Mouse (Mus musculus): ENCODE data around the gene Zdhhc9.

Gene Zdhhc9

DNA sequence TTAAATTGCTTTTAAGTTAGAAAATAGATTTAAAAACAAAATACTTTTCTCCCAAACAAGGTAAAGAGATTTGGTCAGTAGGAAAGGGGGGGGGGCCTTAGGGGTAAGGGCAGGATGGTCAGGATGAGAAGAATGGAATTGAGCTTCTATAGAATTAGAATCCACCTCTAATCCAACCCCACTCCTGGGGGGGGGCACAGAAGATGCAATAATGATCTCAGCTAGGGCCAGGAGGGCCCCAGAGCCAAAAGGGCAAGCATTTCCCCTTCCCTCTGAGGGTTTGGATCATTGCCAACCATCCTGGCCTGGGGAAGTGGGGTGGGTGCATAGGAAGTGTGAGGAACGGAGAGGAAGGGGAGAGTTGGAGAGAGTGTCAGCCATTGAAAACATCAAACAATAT lies 38.3 kb downstream of the Zdhhc9 start:
- DNase-seq (ENCODE audit: low spot score in 2 of 2), result no peak

- DNase-seq (ENCODE audit: low spot score in 2 of 2), result no peak
These were observed 38.8 kb downstream of the Zdhhc9 start for GRCm38 (mm10) chrX:48169892-48170291.

- DNase-seq (ENCODE audit: low spot score in 2 of 2), result no peak
These were observed 50.3 kb downstream of the Zdhhc9 start for GRCm38 (mm10) chrX:48158229-48158919.

DNA sequence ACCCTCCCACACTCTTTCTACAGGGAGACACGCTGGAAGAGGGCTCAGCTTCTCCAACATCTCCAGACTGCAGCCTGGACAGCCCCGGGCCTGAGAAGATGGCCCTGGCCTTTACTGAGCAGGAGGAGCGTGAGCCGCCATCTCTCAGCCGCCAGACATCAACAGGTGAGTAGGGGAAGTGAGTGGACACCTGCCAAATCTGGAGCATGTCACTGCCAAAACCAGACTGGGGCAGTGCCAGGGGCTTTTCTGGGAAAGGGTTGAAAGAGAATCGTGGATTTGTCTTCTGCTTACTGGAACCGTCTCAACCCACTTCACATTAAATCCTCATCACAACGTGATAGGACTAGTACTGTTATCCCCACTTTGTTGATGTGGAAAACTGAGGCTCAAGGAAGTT lies 51.3 kb downstream of the Zdhhc9 start:
- DNase-seq (ENCODE audit: low spot score in 2 of 2), result no peak

DNA sequence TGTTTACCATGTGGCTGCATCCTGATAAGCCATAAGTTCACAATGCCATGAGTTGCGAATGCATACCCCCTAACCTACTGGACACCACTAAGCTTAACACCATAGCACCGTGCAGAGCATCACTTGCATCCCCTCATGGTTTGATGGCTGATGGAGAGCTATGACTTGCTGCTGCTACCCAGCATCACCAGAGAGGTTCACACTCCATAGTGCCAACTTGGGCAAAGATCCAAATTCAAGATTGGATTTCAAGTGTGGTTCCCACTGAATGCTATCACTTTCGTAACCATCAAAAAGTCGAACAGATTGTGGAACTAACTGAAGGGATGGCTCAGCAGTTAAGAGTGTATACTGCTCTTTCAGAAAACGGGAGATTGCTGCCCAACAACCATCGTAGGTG lies 53.2 kb downstream of the Zdhhc9 start:
- no peak for DNase-seq (ENCODE audit: low spot score in 2 of 2)

GRCm38 (mm10) chrX:48153949-48154348 lies 54.7 kb downstream of the Zdhhc9 start:
- no peak for DNase-seq (ENCODE audit: low spot score in 2 of 2)

DNA sequence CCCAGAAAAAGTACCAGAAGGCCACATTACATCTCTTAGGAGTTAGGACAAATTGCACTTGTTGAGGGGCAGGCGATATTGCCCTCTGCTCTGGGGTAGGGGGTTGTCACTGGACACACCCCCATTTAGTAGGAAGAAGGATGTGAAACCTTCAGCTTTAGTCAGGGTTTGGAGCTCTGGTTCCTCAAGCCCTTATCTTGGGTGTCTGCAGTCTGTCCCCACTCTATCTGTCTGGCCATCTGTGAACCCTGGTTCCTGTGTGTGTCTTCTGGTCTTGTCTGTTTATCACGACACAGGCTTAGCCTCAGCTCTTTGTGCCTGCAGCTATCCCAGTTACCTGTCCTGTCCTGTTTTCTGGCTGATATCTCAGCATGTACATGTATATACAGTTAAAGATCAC lies 55.3 kb downstream of the Zdhhc9 start:
- no peak for DNase-seq (ENCODE audit: low spot score in 2 of 2)

GRCm38 (mm10) chrX:48152106-48152505 lies 56.6 kb downstream of the Zdhhc9 start:
- DNase-seq (ENCODE audit: low spot score in 2 of 2), result no peak

DNA sequence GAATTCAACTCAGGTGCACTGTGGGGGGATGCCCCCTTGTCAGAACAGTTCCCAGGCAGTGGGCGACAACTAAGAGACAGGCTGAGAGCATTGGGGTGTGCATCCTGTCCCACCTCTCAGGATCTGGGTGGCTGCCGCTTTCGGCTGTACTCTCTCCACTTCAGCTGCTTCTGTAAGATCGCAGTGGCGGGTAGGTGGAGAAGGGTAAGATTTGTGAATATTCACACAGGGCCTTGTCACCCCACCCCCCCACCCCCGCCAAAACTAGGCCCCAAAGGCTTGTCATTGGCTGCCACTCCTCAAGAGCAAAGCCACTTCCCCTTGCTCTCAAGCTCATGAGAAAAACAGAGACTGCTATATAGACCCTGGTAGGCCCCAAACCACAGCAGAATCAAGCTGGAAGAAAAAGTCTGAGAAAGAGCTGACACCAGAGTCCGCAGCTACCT lies 60.9 kb downstream of the Zdhhc9 start:
- DNase-seq (ENCODE audit: low spot score in 2 of 2), result no peak

DNA sequence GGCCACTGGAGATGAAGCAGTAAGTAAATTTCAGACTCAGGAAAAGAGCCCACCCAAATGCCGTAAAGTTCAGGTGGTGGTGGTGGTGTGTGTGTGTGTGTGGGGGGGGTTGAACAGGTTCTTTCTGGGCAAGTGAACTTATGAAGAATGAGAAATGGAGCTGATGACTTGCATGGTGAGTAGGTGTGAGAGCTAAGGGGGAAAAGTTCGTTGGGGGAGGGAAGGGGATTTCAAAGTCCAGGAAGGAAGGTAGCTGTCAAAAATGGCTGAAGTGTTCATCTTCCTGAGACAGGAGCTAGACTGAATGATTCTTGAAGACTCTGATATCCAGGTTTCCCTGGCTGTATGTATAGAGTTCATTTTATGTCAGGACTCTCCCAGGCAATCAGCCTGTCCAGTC lies 61.5 kb downstream of the Zdhhc9 start:
- DNase-seq (ENCODE audit: low spot score in 2 of 2), result no peak

- no peak for DNase-seq (ENCODE audit: low spot score in 2 of 2)
These were observed 62.4 kb downstream of the Zdhhc9 start, which contains the start of gene Sash3 for GRCm38 (mm10) chrX:48146262-48146661. Gene Sash3, plus strand, starts transcription at chrX:48146436.

DNA sequence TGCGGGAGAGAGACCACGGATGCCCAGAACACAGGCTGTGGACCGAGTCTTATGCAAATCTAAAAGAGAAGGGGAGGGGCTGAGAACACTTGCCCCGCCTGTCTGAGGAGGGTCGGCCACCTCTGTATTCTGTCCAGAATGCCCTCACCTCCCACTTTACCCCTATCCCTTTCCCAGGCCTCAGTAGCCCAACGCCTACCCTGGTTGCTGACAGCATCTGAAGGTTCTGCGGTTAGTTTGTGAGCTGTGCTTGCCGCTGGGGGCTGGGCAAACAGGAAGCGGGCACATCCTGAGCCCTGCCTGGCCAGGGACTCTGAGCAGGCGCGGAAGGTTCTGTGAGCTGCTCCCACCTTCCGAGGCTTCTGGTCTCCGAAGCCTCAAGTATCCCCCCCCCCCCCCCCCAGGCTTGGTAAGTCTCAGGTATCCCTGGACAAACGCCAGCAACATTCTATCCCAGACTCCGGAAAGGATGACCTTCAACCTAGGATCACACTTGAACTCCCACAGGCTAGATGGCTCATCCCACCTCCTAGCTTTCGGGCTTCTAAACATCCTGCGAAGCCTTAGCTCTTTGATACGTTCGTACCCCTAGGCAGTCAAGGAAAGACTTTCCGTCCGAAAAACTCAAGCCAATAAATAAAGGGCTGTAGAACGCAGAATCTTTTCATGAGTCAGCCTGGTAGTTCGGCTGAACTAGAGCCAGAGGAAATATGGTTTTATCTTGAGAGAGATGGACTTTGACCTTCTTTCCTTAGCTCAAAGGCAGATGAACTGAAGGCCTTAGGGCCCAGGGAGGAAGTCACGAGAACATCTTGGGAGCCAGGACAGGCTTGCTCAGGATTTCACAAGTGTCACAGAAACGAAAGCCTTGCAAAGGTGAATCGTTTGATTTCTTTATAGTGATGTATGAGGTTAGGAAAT lies 65.0 kb downstream of the Zdhhc9 start:
- no peak for DNase-seq (ENCODE audit: low spot score in 2 of 2)

DNA sequence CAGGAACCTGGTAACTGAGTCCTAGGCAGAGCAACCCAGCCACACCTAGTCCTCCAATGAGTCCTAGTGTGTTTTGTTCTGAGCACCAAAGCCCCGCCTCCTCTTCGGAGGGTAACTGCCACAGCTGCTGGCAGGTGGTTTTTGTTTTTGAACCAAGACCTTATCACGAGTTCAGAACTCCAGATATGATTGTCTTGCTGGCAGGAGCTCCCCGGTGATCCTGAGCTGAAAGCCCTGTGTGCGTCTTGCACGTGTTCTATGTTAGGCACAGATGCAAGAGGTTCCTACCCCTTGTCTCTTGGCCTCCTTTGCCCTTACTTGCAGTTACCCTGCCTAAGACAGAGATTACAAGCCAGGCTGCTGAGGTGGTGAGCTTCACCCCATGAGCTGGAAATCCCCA lies 67.2 kb downstream of the Zdhhc9 start:
- DNase-seq (ENCODE audit: low spot score in 2 of 2), result no peak

DNA sequence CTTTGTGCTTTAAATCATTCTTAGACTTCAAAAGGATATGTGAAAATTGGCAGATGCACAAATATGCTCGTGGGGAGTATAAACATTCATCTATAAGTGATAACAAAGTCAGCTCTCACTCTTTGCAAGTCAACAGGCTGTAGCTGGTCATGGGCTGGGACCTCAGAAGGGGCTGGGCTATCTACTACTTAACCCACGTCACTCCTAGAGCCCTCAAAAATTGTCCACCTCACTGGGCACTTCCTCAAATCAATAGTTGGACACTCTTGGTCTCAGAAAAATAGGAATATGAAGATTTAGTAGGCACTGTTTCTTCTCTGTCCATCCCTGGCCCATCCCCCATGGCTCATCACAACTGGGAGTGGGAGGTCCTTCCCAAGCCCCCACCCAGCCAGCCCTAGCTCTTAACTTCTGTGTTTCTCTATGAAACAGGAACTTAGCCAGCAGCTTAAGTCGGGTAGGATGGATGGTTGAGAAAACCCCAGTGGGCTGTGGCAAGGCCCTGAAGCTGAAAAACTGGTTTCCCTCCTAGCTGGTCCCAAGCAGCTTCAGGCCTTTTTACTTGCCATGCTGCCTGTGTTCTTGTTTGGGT lies 68.3 kb downstream of the Zdhhc9 start:
- DNase-seq (ENCODE audit: low spot score in 2 of 2), result no peak

- DNase-seq (ENCODE audit: low spot score in 2 of 2), result no peak
These were observed 69.1 kb downstream of the Zdhhc9 start for GRCm38 (mm10) chrX:48139368-48140285.

DNA sequence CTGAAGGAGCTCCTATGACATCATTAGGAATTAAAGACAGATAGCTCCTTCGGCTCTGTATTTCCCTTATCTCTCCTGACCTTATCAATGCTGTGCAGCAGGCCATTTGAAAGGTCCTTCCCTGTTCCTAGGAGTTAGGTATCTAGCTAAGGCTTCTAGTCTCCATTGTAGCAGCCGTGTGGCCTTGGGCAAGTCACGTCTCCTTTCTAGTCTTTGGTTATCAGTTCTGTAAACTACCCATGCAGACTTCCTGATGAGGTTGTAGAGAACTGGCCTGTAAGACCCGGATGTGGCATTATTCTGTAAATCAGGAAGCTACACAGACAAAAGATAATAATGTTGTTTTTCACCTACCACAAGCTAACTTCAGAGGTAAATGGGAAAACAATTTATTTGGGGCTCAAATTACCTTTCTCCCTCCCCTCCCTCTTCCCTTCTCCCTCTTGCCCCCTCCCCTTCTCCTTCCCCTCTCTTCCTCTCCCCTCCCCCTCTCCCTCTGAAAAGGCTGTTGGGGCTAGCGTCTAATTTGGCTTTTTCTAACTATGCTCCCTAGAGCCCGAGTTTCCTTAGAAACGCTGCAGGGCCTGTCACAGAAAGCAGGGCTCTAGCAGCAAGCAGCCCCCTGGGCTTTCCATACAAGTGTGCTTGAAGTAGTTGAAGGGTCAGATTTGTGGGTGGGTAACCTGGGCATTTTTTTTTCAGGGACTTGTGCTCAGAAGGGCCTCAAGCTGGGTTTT lies 70.0 kb downstream of the Zdhhc9 start:
- no peak for DNase-seq (ENCODE audit: low spot score in 2 of 2)

- DNase-seq (ENCODE audit: low spot score in 2 of 2), result no peak
These were observed 70.7 kb downstream of the Zdhhc9 start for GRCm38 (mm10) chrX:48138011-48138410.

GRCm38 (mm10) chrX:48136935-48137334 lies 71.7 kb downstream of the Zdhhc9 start:
- no peak for DNase-seq (ENCODE audit: low spot score in 2 of 2)

DNA sequence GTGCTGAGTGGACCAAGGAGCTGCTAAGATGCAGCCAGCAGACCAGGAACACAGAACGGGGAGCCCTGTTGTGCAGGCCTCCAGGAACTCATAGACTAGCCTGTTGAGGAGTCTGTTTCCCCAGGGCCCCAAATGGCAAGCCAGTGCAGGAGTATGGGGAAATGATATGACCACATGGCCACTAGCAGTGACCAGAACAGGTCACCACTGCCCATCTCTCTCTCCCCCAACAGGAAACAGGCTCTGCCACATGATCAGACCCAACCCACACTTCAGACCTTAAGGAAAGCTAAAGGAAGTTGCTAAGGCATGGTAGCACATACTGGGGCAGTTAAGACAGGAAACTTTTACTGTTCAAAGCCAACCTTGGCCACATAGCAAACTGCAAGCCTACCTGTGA lies 79.5 kb downstream of the Zdhhc9 start:
- no peak for DNase-seq (ENCODE audit: low spot score in 2 of 2)

DNA sequence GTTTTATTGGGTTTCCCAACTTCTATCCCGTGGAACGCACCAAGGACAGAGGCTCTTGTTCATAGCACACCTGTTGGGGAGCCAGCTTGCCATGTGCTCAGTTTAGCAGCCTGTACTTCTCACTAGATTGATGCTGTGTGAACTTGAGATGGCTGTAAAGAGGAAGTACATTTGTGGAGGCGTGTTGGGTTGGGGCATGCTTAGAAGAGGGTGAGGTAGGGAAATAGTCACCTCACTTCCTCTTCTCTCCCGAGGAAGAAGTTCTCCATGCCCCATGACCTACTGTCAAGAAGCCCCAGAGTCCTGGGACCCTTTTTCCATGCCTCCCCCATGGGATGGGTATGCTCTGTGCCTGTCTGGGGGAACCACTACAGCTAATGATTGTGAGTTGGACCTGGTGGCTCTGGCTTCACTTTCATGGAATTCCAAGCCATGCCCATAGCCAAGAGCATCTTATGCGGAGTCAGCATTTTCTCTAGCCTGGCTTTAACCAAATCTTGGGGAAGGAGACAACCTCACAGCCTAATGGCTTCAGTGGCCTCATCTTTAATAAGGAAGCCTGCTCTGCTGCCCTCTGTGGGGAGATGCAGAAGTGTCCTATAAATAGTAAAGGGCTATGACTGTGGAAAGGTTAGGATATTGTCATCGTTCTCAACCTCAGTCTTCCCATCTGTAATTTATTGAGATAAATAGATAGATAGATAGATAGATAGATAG lies 81.0 kb downstream of the Zdhhc9 start:
- DNase-seq (ENCODE audit: low spot score in 2 of 2), result no peak
